Mouse (Mus musculus) megakaryocyte, embryonic 14.5 days (primary cell): ENCODE results near the gene Nr6a1.

Experiments used
- FLI1 ChIP-seq: IDR thresholded peaks from 2 replicates; pipeline ENCODE4 v1.6.1; 2012; ENCODE audit warnings: low read length, inconsistent platforms, mixed read lengths
- GATA1 ChIP-seq: IDR thresholded peaks from 3 replicates; pipeline ENCODE4 v1.6.1; 2012; ENCODE audit warnings: mixed read lengths, low read length, inconsistent platforms, borderline replicate concordance

- TF ChIP-seq GATA1 (no peak), FLI1 (no peak)
These were observed 104.5 kb downstream of the Nr6a1 start for GRCm38 (mm10) chr2:38822995-38823394.
